Mouse (Mus musculus) midbrain, postnatal 0 days (tissue): Measurements from ENCODE around the gene Cacybp. TPM values are rescaled to one million over a fixed set of nuclear protein-coding genes. Genes with fewer than 3 reads are reported as not detected.

Experiments
- ATAC-seq: fragments of 200-750 bp; cut with Nextera tagmentation; 2 replicates; pipeline ENCODE4 v1.8.0; 2017; ENCODE audit warnings: moderate number of reproducible peaks, mild to moderate bottlenecking, moderate TSS enrichment, moderate library complexity; ENCODE audit not compliant: low FRiP score
- DNase-seq: peaks from one replicate; pipeline ENCODE4 v3.0.0-alpha.2; 2015; ENCODE audit warnings: low spot score
- H3K27ac ChIP-seq: fragments of 300-500 bp; sonication (generic); 2 replicates; pipeline ENCODE4 v1.5.1; 2014; ENCODE audit warnings: low read depth, mild to moderate bottlenecking, low read length, mixed read lengths
- H3K27me3 ChIP-seq: fragments of 300-500 bp; sonication (generic); 2 replicates; pipeline ENCODE4 v1.6.1; 2014; ENCODE audit warnings: low read length, control low read depth, mixed read lengths; ENCODE audit not compliant: insufficient read depth
- H3K36me3 ChIP-seq: fragments of 300-500 bp; sonication (generic); 2 replicates; pipeline ENCODE4 v1.6.1; 2014; ENCODE audit warnings: low read length, control low read depth, mixed read lengths; ENCODE audit not compliant: insufficient read depth
- H3K4me1 ChIP-seq: fragments of 300-500 bp; sonication (generic); 2 replicates; pipeline ENCODE4 v1.6.1; 2014; ENCODE audit warnings: mild to moderate bottlenecking, control low read depth, antibody characterized with exemption, low read length, mixed read lengths; ENCODE audit not compliant: insufficient read depth
- H3K4me2 ChIP-seq: fragments of 300-500 bp; sonication (generic); 2 replicates; pipeline ENCODE4 v1.6.1; 2014; ENCODE audit warnings: low read depth, mild to moderate bottlenecking, low read length, mixed read lengths; ENCODE audit not compliant: poor library complexity, severe bottlenecking
- H3K4me3 ChIP-seq: fragments of 300-500 bp; sonication (generic); 2 replicates; pipeline ENCODE4 v1.5.1; 2014; ENCODE audit warnings: low read depth, mild to moderate bottlenecking, low read length, moderate library complexity
- H3K9ac ChIP-seq: fragments of 300-500 bp; sonication (generic); replicated peaks from 2 replicates; pipeline ENCODE4 v1.6.1; 2014; ENCODE audit warnings: mild to moderate bottlenecking, low read length, moderate library complexity, mixed read lengths; ENCODE audit not compliant: poor library complexity, severe bottlenecking
- H3K9me3 ChIP-seq: fragments of 300-500 bp; sonication (generic); 2 replicates; pipeline ENCODE4 v1.6.1; 2016; ENCODE audit warnings: low read length, control low read depth
- CTCF ChIP-seq: IDR thresholded peaks from 2 replicates; pipeline ENCODE4 v1.5.1; 2016; ENCODE audit warnings: antibody characterized with exemption, mild to moderate bottlenecking
- WGBS: fragments of 180-500 bp; shearing (Covaris S2); extraction: QIAGEN DNeasy Blood & Tissue Kit; methylation state at CpG from one replicate; pipeline ENCODE4 v1.1.7; 2014; 5-methylcytosine and 5-hydroxymethylcytosine counted together
- polyA plus RNA-seq: library from polyadenylated mRNA; unstranded; fragments of >200 nt; fragmentation: Nextera tagmentation; extraction: Ambion mirVana; gene quantifications from 2 replicates; pipeline ENCODE4 v1.2.1, GENCODE M21; 2015
- total RNA-seq: library from RNA; depleted of rRNA; stranded (reverse); fragments of >200 nt; gene quantifications from 2 replicates; pipeline ENCODE4 v1.2.3, GENCODE M21; 2014

The Cacybp gene
- total and polyA plus RNA-seq, 2 experiments from 2014 or later: 126 to 328 TPM

- DNase-seq (no peak), ATAC-seq (no peak)
- TF ChIP-seq CTCF: no peak
- no peaks in the 10 kb centered on the region for H3K27me3 ChIP-seq
- H3K4me3 ChIP-seq: no peak overlapping the region
- no peaks in the 10 kb centered on the region for H3K9me3 ChIP-seq
- peaks cover 6% of the 10 kb centered on the region; the same call in 1 of the 2 replicates for H3K36me3 ChIP-seq
- H3K9ac ChIP-seq: no peak overlapping the region
- WGBS: 87% methylated on average over 5 of the region's 5 CpGs
- H3K4me2 ChIP-seq: no peak overlapping the region
- H3K4me1 ChIP-seq: no peaks in the 10 kb centered on the region
- no peak overlapping the region for H3K27ac ChIP-seq
Measured at GRCm38 (mm10) chr1:160251388-160252007, 38.8 kb upstream of the Cacybp start.

GRCm38 (mm10) chr1:160250782-160251181, 38.1 kb upstream of the Cacybp start:
- Histone ChIP-seq H3K9ac (no peak overlapping the region), H3K4me2 (no peak overlapping the region), H3K4me3 (no peak overlapping the region), H3K4me1 (no peaks in the 10 kb centered on the region), H3K9me3 (no peaks in the 10 kb centered on the region), H3K27me3 (no peaks in the 10 kb centered on the region), H3K36me3 (no peaks in the 10 kb centered on the region; the same call in 1 of the 2 replicates), H3K27ac (no peak overlapping the region)
- 66% methylated on average over 4 of the region's 4 CpGs for WGBS
- no peak for ATAC-seq
- no peak for DNase-seq
- TF ChIP-seq CTCF: no peak

- WGBS: 79% methylated on average over 3 of the region's 3 CpGs
- H3K9ac ChIP-seq: no peak overlapping the region
- H3K36me3 ChIP-seq: no peaks in the 10 kb centered on the region
- no peak for TF ChIP-seq CTCF
- H3K9me3 ChIP-seq: no peaks in the 10 kb centered on the region
- H3K27me3 ChIP-seq: no peaks in the 10 kb centered on the region
- no peak overlapping the region for H3K4me2 ChIP-seq
- H3K4me1 ChIP-seq: no peaks in the 10 kb centered on the region
- no peak overlapping the region for H3K4me3 ChIP-seq
- H3K27ac ChIP-seq: no peak overlapping the region
- ATAC-seq (no peak), DNase-seq (no peak)
Measured at GRCm38 (mm10) chr1:160249786-160250185, 37.1 kb upstream of the Cacybp start.

GRCm38 (mm10) chr1:160247473-160247872, 34.8 kb upstream of the Cacybp start:
- TF ChIP-seq CTCF: no peak
- no peaks in the 10 kb centered on the region for H3K27me3 ChIP-seq
- 82% methylated on average over 9 of the region's 9 CpGs for whole genome bisulfite sequencing
- ATAC-seq (no peak), DNase-seq (no peak)
- H3K36me3 ChIP-seq: no peaks in the 10 kb centered on the region
- H3K9me3 ChIP-seq: no peaks in the 10 kb centered on the region
- H3K4me1 ChIP-seq: no peaks in the 10 kb centered on the region
- no peak overlapping the region for H3K27ac ChIP-seq
- no peak overlapping the region for H3K9ac ChIP-seq
- no peak overlapping the region for H3K4me3 ChIP-seq
- H3K4me2 ChIP-seq: no peak overlapping the region

- H3K9ac ChIP-seq: no peak overlapping the region
- ATAC-seq: no peak
- DNase-seq: no peak
- no peak overlapping the region for H3K4me3 ChIP-seq
- TF ChIP-seq CTCF: no peak
- no peak overlapping the region for H3K27ac ChIP-seq
- no peaks in the 10 kb centered on the region for H3K9me3 ChIP-seq
- H3K27me3 ChIP-seq: no peaks in the 10 kb centered on the region
- no peak overlapping the region for H3K4me2 ChIP-seq
- WGBS: 85% methylated on average over 4 of the region's 4 CpGs
- H3K36me3 ChIP-seq: no peaks in the 10 kb centered on the region
- no peaks in the 10 kb centered on the region for H3K4me1 ChIP-seq
Measured at GRCm38 (mm10) chr1:160246844-160247243, 34.2 kb upstream of the Cacybp start.

- ATAC-seq: no peak
- 95% methylated on average over 2 of the region's 2 CpGs for WGBS
Measured at GRCm38 (mm10) chr1:160245954-160246353, 33.3 kb upstream of the Cacybp start.

More at GRCm38 (mm10) chr1:160245954-160246353, 33.3 kb upstream of the Cacybp start:
- TF ChIP-seq CTCF: no peak
- H3K27ac ChIP-seq: no peak overlapping the region
- DNase-seq: no peak
- H3K36me3 ChIP-seq: no peaks in the 10 kb centered on the region
- H3K4me3 ChIP-seq: no peak overlapping the region
- no peaks in the 10 kb centered on the region for H3K4me1 ChIP-seq
- H3K9me3 ChIP-seq: no peaks in the 10 kb centered on the region
- H3K4me2 ChIP-seq: no peak overlapping the region
- H3K27me3 ChIP-seq: no peaks in the 10 kb centered on the region
- H3K9ac ChIP-seq: no peak overlapping the region
